Mouse (Mus musculus) monocyte, adult 2 months (primary cell): ENCODE data around the gene Plp1.

ENCODE experiments used
- DNase-seq, 2 experiments: peaks; one replicate each; pipeline ENCODE4 v3.0.0; 2022; ENCODE audit warnings: low spot score in 2 of 2, low read depth in 1 of 2

The Plp1 gene

GRCm38 (mm10) chrX:136822371-136822770 lies at the start of gene Plp1:
Plp1 (plus strand) TSS chrX:136822671.
- no peak for DNase-seq

- DNase-seq: no peak
Observed at GRCm38 (mm10) chrX:136773035-136773434, 49.4 kb upstream of the Plp1 start.

GRCm38 (mm10) chrX:136778046-136778445 lies 44.4 kb upstream of the Plp1 start:
- no peak for DNase-seq

- DNase-seq: no peak
Observed at GRCm38 (mm10) chrX:136779262-136779661, 43.2 kb upstream of the Plp1 start.

- no peak for DNase-seq
Observed at GRCm38 (mm10) chrX:136780041-136780440, 42.4 kb upstream of the Plp1 start, which contains the start of gene Glra4. Glra4 (minus strand) TSS chrX:136780141.

- no peak for DNase-seq
Observed at GRCm38 (mm10) chrX:136789446-136789845, 33.0 kb upstream of the Plp1 start.

GRCm38 (mm10) chrX:136797223-136797622 lies 25.2 kb upstream of the Plp1 start:
- no peak for DNase-seq

- DNase-seq: no peak
Observed at GRCm38 (mm10) chrX:136819752-136820151, 2.7 kb upstream of the Plp1 start.

GRCm38 (mm10) chrX:136820250-136820649 lies 2.2 kb upstream of the Plp1 start:
- no peak for DNase-seq

- no peak for DNase-seq
Observed at GRCm38 (mm10) chrX:136825016-136825415, 2.5 kb downstream of the Plp1 start.

GRCm38 (mm10) chrX:136828610-136829009 lies 6.1 kb downstream of the Plp1 start:
- DNase-seq: no peak

GRCm38 (mm10) chrX:136850300-136850699 lies 27.8 kb downstream of the Plp1 start:
- no peak for DNase-seq

GRCm38 (mm10) chrX:136868061-136869040 lies 45.9 kb downstream of the Plp1 start, which contains the start of gene Rab9b:
Rab9b (minus strand) TSS chrX:136868755.
- no peak for DNase-seq
